Mouse (Mus musculus): ENCODE results near the gene Kcnh4.

- TF ChIP-seq CTCF (IDR thresholded peaks at IDR 0.05; ENCODE audit: low read depth) (no peak), EP300 (IDR thresholded peaks at IDR 0.05; ENCODE audit: low read depth) (no peak)
Measured at GRCm38 (mm10) chr11:100724919-100725512, 34.7 kb downstream of the Kcnh4 start.

All from heart, postnatal 0 days (tissue).